Mouse (Mus musculus) limb, embryonic 11.5 days (tissue): Measurements from ENCODE around the gene Fiz1. TPM values are rescaled to one million over a fixed set of nuclear protein-coding genes. Genes with fewer than 3 reads are reported as not detected.
"Not testable (repeated sequence)": the region's sequence is repeated elsewhere in the genome, so short reads cannot be mapped to it uniquely, and the experiment has no call there.

ENCODE experiments used
- ATAC-seq: fragments of 200-750 bp; cut with Nextera tagmentation; 2 replicates; pipeline ENCODE4 v1.8.0; 2017; ENCODE audit warnings: low read depth; ENCODE audit not compliant: insufficient number of reproducible peaks, low FRiP score, low TSS enrichment
- DNase-seq: peaks from one replicate; pipeline ENCODE4 v3.0.0-alpha.2; 2015; ENCODE audit warnings: low spot score
- H3K27ac ChIP-seq: fragments of 300-500 bp; sonication (generic); replicated peaks from 2 replicates; pipeline ENCODE4 v1.5.1; 2014; ENCODE audit warnings: low read depth, mild to moderate bottlenecking, low read length
- H3K27me3 ChIP-seq: fragments of 300-500 bp; sonication (generic); 2 replicates; pipeline ENCODE4 v1.6.1; 2014; ENCODE audit warnings: mild to moderate bottlenecking, low read length, mixed read lengths; ENCODE audit not compliant: control insufficient read depth, insufficient read depth
- H3K36me3 ChIP-seq: fragments of 300-500 bp; sonication (generic); 2 replicates; pipeline ENCODE4 v1.6.1; 2014; ENCODE audit warnings: mild to moderate bottlenecking, low read length, moderate library complexity, mixed read lengths; ENCODE audit not compliant: control insufficient read depth, insufficient read depth
- H3K4me1 ChIP-seq: fragments of 300-500 bp; sonication (generic); 2 replicates; pipeline ENCODE4 v1.6.1; 2014; ENCODE audit warnings: low read length, mixed read lengths; ENCODE audit not compliant: control insufficient read depth, insufficient read depth
- H3K4me2 ChIP-seq: fragments of 300-500 bp; sonication (generic); 2 replicates; pipeline ENCODE4 v1.6.1; 2014; ENCODE audit warnings: low read depth, mild to moderate bottlenecking, moderate library complexity; ENCODE audit not compliant: severe bottlenecking
- H3K4me3 ChIP-seq: fragments of 300-500 bp; sonication (generic); 2 replicates; pipeline ENCODE4 v1.5.1; 2014; ENCODE audit warnings: low read depth, low read length
- H3K9ac ChIP-seq: fragments of 300-500 bp; sonication (generic); 2 replicates; pipeline ENCODE4 v1.6.1; 2014; ENCODE audit warnings: mild to moderate bottlenecking, low read length
- H3K9me3 ChIP-seq: fragments of 300-500 bp; sonication (generic); 2 replicates; pipeline ENCODE4 v1.6.1; 2016; ENCODE audit warnings: low read length; ENCODE audit not compliant: control insufficient read depth
- WGBS: fragments of 180-500 bp; shearing (Covaris S2); extraction: QIAGEN DNeasy Blood & Tissue Kit; methylation state at CpG from one replicate; pipeline ENCODE4 v1.1.7; 2014; 5-methylcytosine and 5-hydroxymethylcytosine counted together
- polyA plus RNA-seq: library from polyadenylated mRNA; unstranded; fragments of >200 nt; fragmentation: Nextera tagmentation; extraction: Ambion mirVana; gene quantifications from 2 replicates; pipeline ENCODE4 v1.2.1, GENCODE M21; 2014

Gene Fiz1
- polyA plus RNA-seq, 1 experiment from 2014 or later: 52.6 TPM

GRCm38 (mm10) chr7:5019576-5019975 is 5.1 kb upstream of the Fiz1 start:
- Histone ChIP-seq H3K9ac (peak overlapping the region; percentile 5; the same call in 1 of the 2 replicates), H3K4me2 (peak overlapping the region; percentile 82), H3K4me3 (peak overlapping the region; percentile 84), H3K27ac (peak overlapping the region; percentile 92)
- H3K4me1 ChIP-seq, ATAC-seq, H3K27me3 ChIP-seq, H3K9me3 ChIP-seq, DNase-seq, H3K36me3 ChIP-seq: not testable (repeated sequence)
- 35% methylated on average over 8 of the region's 8 CpGs for WGBS

DNA sequence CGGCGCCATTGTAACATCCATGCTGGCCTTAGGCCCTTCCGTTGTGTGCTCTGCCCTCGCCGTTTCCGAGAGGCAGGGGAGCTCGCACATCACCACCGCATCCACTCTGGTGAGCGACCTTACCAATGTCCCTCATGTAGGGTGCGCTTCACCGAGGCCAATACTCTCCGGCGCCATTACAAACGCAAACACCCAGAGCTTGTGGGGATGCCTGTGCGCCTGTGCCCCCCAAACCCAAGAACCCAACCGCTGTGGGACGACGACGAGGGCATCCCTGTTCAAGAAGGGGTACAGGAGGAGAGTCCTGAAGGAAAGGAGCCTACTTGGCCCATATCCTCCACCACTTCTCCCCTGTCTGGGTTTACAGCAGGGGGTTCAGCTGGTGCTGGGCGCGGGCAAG is 3.4 kb upstream of the Fiz1 start:
- ATAC-seq (no peak), DNase-seq (no peak)
- 98% methylated on average over 21 of the region's 21 CpGs for WGBS
- Histone ChIP-seq H3K4me3 (no peak overlapping the region), H3K4me1 (peaks cover 6% of the 10 kb centered on the region; the same call in 1 of the 2 replicates), H3K36me3 (no peaks in the 10 kb centered on the region; the same call in 1 of the 2 replicates), H3K27me3 (no peaks in the 10 kb centered on the region), H3K9ac (no peak overlapping the region), H3K4me2 (no peak overlapping the region), H3K27ac (no peak overlapping the region), H3K9me3 (no peaks in the 10 kb centered on the region)

DNA sequence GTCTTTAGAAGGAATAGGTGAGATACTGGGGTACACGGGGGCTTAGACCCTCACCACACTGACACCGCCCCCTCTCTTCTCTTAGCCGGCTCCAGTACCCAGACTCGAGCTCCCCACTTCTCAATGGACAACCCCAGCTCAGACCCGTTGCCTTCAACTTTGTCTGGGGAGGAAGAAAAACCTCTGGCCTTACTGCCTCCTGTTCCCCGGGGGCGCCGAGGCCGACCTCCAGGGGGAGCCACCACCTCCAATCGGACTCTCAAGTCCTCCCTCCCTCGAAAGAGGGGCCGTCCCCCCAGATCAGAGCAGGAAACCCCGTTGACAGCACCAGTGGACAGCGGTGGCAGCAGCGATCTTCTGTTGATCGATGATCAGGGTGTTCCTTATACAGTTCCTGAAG is 2.9 kb upstream of the Fiz1 start:
- H3K27ac ChIP-seq: no peak overlapping the region

DNA sequence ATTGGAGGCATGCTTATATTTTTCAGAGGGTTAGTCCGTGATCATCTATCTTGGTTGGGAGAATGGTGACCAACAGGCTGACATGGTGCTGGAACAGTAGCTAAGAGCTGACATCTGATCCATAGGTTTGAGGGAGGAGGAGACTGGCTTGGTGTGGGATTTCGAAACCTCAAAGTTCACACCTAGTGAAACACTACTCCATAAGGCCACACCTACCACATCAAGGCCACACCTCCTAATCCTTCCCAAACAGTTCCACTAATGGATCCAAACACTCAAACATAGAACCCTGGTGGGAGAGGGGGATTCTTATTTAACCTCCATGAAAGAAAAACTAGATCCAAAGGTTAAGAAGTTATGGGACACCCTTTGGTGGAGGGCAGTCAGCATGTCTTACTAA is 2.4 kb upstream of the Fiz1 start:
- Histone ChIP-seq H3K4me1 (peaks cover 6% of the 10 kb centered on the region; the same call in 1 of the 2 replicates), H3K4me2 (no peak overlapping the region), H3K27me3 (no peaks in the 10 kb centered on the region), H3K9me3 (no peaks in the 10 kb centered on the region), H3K9ac (no peak overlapping the region), H3K36me3 (peaks cover 6% of the 10 kb centered on the region; the same call in 1 of the 2 replicates), H3K4me3 (no peak overlapping the region), H3K27ac (no peak overlapping the region)
- DNase-seq: no peak
- WGBS: 97% methylated on average over 2 of the region's 2 CpGs
- no peak for ATAC-seq

More for the DNA sequence above, 2.9 kb upstream of the Fiz1 start:
- Histone ChIP-seq H3K4me3 (no peak overlapping the region), H3K36me3 (peaks cover 3% of the 10 kb centered on the region; the same call in 1 of the 2 replicates), H3K9me3 (no peaks in the 10 kb centered on the region), H3K27me3 (no peaks in the 10 kb centered on the region), H3K9ac (no peak overlapping the region), H3K4me1 (peaks cover 6% of the 10 kb centered on the region; the same call in 1 of the 2 replicates), H3K4me2 (no peak overlapping the region)
- no peak for ATAC-seq
- DNase-seq: no peak
- WGBS: 88% methylated on average over 16 of the region's 16 CpGs

GRCm38 (mm10) chr7:5016057-5016456 is 1.6 kb upstream of the Fiz1 start:
- Histone ChIP-seq H3K4me3 (peak overlapping the region; percentile 72), H3K9me3 (no peaks in the 10 kb centered on the region), H3K4me2 (peak overlapping the region; percentile 47), H3K4me1 (peaks cover 3% of the 10 kb centered on the region; the same call in 1 of the 2 replicates), H3K27ac (peak overlapping the region; percentile 98), H3K27me3 (no peaks in the 10 kb centered on the region), H3K9ac (no peak overlapping the region; the same call in 1 of the 2 replicates), H3K36me3 (peaks cover 15% of the 10 kb centered on the region)
- ATAC-seq (no peak), DNase-seq (no peak)
- WGBS: 68% methylated on average over 3 of the region's 3 CpGs

DNA sequence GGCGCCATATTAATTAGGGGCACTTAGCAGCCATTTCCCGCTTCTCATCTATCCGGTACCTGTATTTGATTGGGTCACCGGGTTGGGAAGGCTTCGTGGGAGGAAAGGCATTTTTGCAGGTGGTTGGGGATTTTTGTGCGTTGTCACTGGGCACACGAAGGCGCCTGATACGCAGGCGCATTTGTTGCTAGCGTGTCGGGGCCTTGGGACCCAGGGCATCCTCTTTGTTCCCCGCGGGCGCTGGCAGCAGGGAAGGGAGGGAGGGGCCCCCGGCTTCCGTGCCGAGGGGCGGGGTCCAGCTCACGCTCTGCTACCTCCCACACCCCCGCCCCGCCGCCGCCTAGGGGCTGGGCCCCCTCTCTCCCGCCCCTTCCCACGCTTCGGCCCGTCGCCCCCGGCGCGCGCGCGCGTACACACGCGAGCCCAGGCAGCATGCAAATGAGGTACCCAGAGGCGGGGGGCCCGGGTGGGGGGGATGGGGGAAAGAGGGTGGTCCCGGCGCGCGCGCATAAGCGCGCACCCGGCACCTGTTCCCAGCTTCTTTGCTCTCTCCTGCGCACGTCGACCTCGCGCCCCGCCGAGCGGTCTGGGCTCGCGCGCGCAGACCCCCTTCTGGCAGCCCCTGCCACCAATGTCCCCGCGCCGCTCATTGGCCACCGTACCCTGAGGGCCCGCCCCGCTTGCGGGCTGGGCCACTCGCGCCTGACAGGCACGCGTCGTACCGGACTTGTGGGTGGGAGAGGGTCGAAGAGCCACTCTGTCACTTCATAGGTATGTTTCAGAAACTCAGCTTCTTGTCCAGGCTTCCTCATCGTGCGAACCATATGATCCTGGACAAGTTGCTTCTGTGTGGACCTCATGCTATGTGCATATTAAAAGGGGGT is 863 bp upstream of the Fiz1 start, which contains the start of gene Gm44973:
Gene Gm44973 (plus strand): TSS at position 379 of the 884 bp plus-strand sequence.
- Histone ChIP-seq H3K9me3 (no peaks in the 10 kb centered on the region), H3K4me3 (peak within 1 kb of the TSS; percentile 72), H3K9ac (peak within 1 kb of the TSS; percentile 85), H3K4me2 (peak within 1 kb of the TSS; percentile 47), H3K27me3 (no peaks in the 10 kb centered on the region), H3K4me1 (peaks cover 3% of the 10 kb centered on the region; the same call in 1 of the 2 replicates), H3K36me3 (peaks cover 22% of the 10 kb centered on the region), H3K27ac (peak within 1 kb of the TSS; percentile 98)
- DNase-seq (peak; percentile 97), ATAC-seq (peak; percentile 78)
- under 1% methylated on average over 47 of the region's 76 CpGs for WGBS

- Histone ChIP-seq H3K9me3 (no peaks in the 10 kb centered on the region; the same call in 1 of the 2 replicates), H3K4me2 (no peak overlapping the region; the same call in 1 of the 2 replicates), H3K4me3 (no peak overlapping the region), H3K4me1 (peaks cover 3% of the 10 kb centered on the region; the same call in 1 of the 2 replicates), H3K27me3 (no peaks in the 10 kb centered on the region), H3K27ac (no peak overlapping the region), H3K9ac (no peak overlapping the region), H3K36me3 (peaks cover 44% of the 10 kb centered on the region)
- WGBS: 93% methylated on average over 27 of the region's 27 CpGs
- ATAC-seq: no peak
- DNase-seq: no peak
Observed at GRCm38 (mm10) chr7:5012681-5013513, 1.6 kb downstream of the Fiz1 start.

- no peak overlapping the region for H3K4me3 ChIP-seq
- 96% methylated on average over 26 of the region's 26 CpGs for WGBS
- H3K4me2 ChIP-seq: no peak overlapping the region
- H3K36me3 ChIP-seq: peaks cover 52% of the 10 kb centered on the region
- ATAC-seq: no peak
- no peaks in the 10 kb centered on the region; the same call in 1 of the 2 replicates for H3K9me3 ChIP-seq
- no peak overlapping the region for H3K9ac ChIP-seq
- no peak overlapping the region for H3K27ac ChIP-seq
- DNase-seq: no peak
- H3K27me3 ChIP-seq: no peaks in the 10 kb centered on the region
- peaks cover 1% of the 10 kb centered on the region; the same call in 1 of the 2 replicates for H3K4me1 ChIP-seq
Observed at GRCm38 (mm10) chr7:5008229-5008628, 6.3 kb downstream of the Fiz1 start.
